Mouse (Mus musculus) ES-CJ7 (cell line): Measurements from ENCODE around the gene Ccdc113.
"Not testable (repeated sequence)": the region's sequence is repeated elsewhere in the genome, so short reads cannot be mapped to it uniquely, and the experiment has no call there.

Source experiments
- DNase-seq: peaks from one replicate; pipeline ENCODE4 v3.0.0; 2011; ENCODE audit warnings: low read depth, low spot score

The Ccdc113 gene

GRCm38 (mm10) chr8:95601306-95601705 lies 67.4 kb downstream of the Ccdc113 start:
- peak; percentile 89 for DNase-seq

DNA sequence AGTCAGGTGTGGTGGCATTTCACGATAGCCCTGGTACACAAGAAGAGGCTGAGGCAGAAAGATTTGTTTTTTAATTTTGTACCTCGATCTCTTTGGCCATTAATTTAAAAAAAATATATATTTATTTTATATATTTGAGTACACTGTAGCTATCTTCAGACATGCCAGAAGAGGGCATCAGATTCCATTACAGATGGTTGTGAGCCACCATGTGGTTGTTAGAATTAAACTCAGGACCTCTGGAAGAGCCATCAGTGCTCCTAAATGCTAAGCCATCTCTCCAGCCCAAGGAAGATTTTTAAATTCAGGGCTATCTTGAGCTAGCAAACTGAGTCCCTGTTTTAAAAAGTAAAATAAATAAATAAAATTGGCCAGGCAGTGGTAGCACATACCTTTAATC lies 68.3 kb downstream of the Ccdc113 start:
- peak; percentile 39 for DNase-seq

DNA sequence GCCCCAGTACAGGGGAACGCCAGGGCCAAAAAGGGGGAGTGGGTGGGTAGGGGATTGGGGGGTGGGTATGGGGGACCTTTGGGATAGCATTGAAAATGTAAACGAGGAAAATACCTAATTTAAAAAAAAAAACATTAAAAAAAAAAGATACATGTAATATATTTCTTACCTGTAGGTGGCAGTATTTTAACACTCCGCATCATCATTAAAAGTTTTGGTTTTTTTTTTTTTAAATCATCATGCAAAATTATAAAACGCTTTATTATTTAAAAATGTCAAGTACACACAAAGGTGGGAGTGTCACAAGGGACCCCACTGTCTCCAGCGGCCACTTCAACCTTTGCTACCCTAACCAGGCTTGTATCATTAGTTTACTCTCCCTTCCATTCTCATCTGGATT lies 72.6 kb downstream of the Ccdc113 start:
- DNase-seq: not testable (repeated sequence)

GRCm38 (mm10) chr8:95607210-95607609 lies 73.3 kb downstream of the Ccdc113 start:
- no peak for DNase-seq
